Mouse (Mus musculus): Measurements from ENCODE around the gene Cbln3. TPM values are rescaled to one million over a fixed set of nuclear protein-coding genes. Genes with fewer than 3 reads are reported as not detected.

Gene Cbln3
- polyA plus RNA-seq, 1 experiment: 0.21 TPM

DNA sequence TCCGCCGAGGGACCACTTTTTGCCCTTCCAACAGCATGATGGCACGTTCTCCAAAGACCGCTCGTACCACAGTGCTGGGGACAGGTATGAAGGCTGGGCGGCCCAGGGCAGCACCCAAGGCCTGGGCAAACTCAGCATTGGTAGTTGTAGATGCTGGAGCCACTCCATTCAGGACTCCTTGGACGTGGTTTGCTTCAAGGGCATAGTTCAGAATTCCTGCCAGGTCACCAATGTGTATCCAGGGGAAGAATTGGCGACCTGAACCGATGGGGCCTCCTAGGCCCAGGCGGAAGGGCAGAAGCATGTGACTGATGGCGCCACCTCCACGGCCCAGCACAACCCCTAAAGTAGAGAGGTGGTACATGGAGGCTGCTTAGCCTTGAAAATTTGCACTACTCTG lies 13.5 kb upstream of the Cbln3 start:
- H3K27ac ChIP-seq (ENCODE audit: insufficient read depth, low read length): no peak overlapping the region
- H3K36me3 ChIP-seq (ENCODE audit: control insufficient read depth, insufficient read depth, low read length, poor library complexity, severe bottlenecking): peaks cover 16% of the 10 kb centered on the region
- no peaks in the 10 kb centered on the region for H3K9me3 ChIP-seq (replicated peaks; ENCODE audit: control insufficient read depth, insufficient read depth, low read length, poor library complexity, severe bottlenecking)
- TF ChIP-seq EP300 (IDR thresholded peaks at IDR 0.05; ENCODE audit: insufficient read depth, low read depth, low read length) (no peak), POLR2A (IDR thresholded peaks at IDR 0.05; ENCODE audit: insufficient read depth, low read length) (no peak), CTCF (IDR thresholded peaks at IDR 0.05; ENCODE audit: low read depth, low read length) (no peak)
- no peaks in the 10 kb centered on the region for H3K27me3 ChIP-seq (ENCODE audit: control insufficient read depth, insufficient read depth, low read length, poor library complexity, severe bottlenecking)
- H3K9ac ChIP-seq (ENCODE audit: low read depth, poor library complexity, severe bottlenecking): no peak overlapping the region
- no peak overlapping the region for H3K4me3 ChIP-seq (ENCODE audit: low read depth, low read length)
- H3K4me1 ChIP-seq (ENCODE audit: control insufficient read depth, insufficient read depth, low read length): peaks cover 2% of the 10 kb centered on the region

DNA sequence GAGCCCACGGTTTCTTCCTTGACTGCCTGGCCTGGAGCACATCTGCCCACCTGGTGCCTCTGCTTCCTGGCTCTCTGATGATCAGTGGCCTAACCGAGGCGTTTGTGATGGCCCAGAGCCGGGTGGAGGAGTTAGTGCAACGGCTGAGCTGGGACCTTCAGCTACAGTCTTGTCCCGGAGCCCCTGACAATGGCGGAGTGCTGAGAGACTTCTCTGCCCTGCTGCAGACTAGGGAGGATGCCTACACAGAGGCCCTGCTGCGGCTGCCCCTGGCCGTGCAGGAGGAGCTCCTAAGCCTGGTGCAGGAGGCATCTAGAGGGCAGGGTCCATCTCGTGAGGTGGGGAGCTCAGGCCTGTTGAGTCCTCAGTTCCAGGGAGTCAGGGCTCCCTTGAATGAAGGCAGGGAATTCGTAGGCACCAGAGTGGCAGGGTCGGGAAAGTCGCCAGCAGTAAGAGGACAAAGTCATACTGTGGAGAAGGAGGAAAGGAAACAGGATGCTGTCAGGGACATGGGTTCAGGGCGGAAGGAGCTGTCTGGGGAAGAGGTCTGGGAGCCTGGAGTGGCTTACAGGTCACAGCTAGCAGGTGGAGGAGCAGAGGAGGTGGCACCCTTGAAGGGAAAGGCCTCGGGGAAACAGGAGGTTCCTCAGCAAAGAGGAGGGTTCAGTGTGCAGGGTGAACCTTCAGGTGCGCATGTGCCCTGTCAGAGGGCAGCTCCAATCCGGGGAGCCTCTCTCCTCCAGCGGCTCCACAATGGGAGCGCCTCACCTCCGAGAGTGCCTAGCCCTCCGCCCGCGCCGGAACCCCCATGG lies 2.6 kb upstream of the Cbln3 start:
- peak overlapping the region; percentile 16; the same call in 1 of the 2 replicates for H3K4me3 ChIP-seq (ENCODE audit: low read depth, low read length)
- TF ChIP-seq POLR2A (IDR thresholded peaks at IDR 0.05; ENCODE audit: insufficient read depth, low read length) (no peak), CTCF (IDR thresholded peaks at IDR 0.05; ENCODE audit: low read depth, low read length) (no peak), EP300 (IDR thresholded peaks at IDR 0.05; ENCODE audit: insufficient read depth, low read depth, low read length) (no peak)
- H3K27me3 ChIP-seq (ENCODE audit: control insufficient read depth, insufficient read depth, low read length, poor library complexity, severe bottlenecking): no peaks in the 10 kb centered on the region
- no peak overlapping the region for H3K9ac ChIP-seq (ENCODE audit: low read depth, poor library complexity, severe bottlenecking)
- H3K27ac ChIP-seq (ENCODE audit: insufficient read depth, low read length): no peak overlapping the region
- peaks cover 5% of the 10 kb centered on the region for H3K36me3 ChIP-seq (ENCODE audit: control insufficient read depth, insufficient read depth, low read length, poor library complexity, severe bottlenecking)
- peaks cover 15% of the 10 kb centered on the region for H3K4me1 ChIP-seq (ENCODE audit: control insufficient read depth, insufficient read depth, low read length)
- no peaks in the 10 kb centered on the region for H3K9me3 ChIP-seq (replicated peaks; ENCODE audit: control insufficient read depth, insufficient read depth, low read length, poor library complexity, severe bottlenecking)

- peak overlapping the region; percentile 79 for H3K4me3 ChIP-seq (ENCODE audit: low read depth, low read length)
- no peak overlapping the region for H3K27ac ChIP-seq (ENCODE audit: insufficient read depth, low read length)
- peak overlapping the region; percentile 73; the same call in 1 of the 2 replicates for H3K9ac ChIP-seq (ENCODE audit: low read depth, poor library complexity, severe bottlenecking)
- peaks cover 17% of the 10 kb centered on the region for H3K4me1 ChIP-seq (ENCODE audit: control insufficient read depth, insufficient read depth, low read length)
- no peak for TF ChIP-seq EP300 (IDR thresholded peaks at IDR 0.05; ENCODE audit: insufficient read depth, low read depth, low read length)
- TF ChIP-seq CTCF (IDR thresholded peaks at IDR 0.05; ENCODE audit: low read depth, low read length): no peak
- no peak for TF ChIP-seq POLR2A (IDR thresholded peaks at IDR 0.05; ENCODE audit: insufficient read depth, low read length)
- no peaks in the 10 kb centered on the region for H3K9me3 ChIP-seq (replicated peaks; ENCODE audit: control insufficient read depth, insufficient read depth, low read length, poor library complexity, severe bottlenecking)
- no peaks in the 10 kb centered on the region for H3K27me3 ChIP-seq (ENCODE audit: control insufficient read depth, insufficient read depth, low read length, poor library complexity, severe bottlenecking)
- peaks cover 5% of the 10 kb centered on the region for H3K36me3 ChIP-seq (ENCODE audit: control insufficient read depth, insufficient read depth, low read length, poor library complexity, severe bottlenecking)
Observed at GRCm38 (mm10) chr14:55885791-55886271, 1.6 kb upstream of the Cbln3 start.

GRCm38 (mm10) chr14:55885114-55885790 lies 1.1 kb upstream of the Cbln3 start:
- peaks cover 18% of the 10 kb centered on the region for H3K4me1 ChIP-seq (ENCODE audit: control insufficient read depth, insufficient read depth, low read length)
- peaks cover 5% of the 10 kb centered on the region for H3K36me3 ChIP-seq (ENCODE audit: control insufficient read depth, insufficient read depth, low read length, poor library complexity, severe bottlenecking)
- H3K9me3 ChIP-seq (replicated peaks; ENCODE audit: control insufficient read depth, insufficient read depth, low read length, poor library complexity, severe bottlenecking): no peaks in the 10 kb centered on the region
- peak overlapping the region; percentile 34 for H3K27ac ChIP-seq (ENCODE audit: insufficient read depth, low read length)
- no peaks in the 10 kb centered on the region for H3K27me3 ChIP-seq (ENCODE audit: control insufficient read depth, insufficient read depth, low read length, poor library complexity, severe bottlenecking)
- H3K4me3 ChIP-seq (ENCODE audit: low read depth, low read length): peak overlapping the region; percentile 79
- TF ChIP-seq EP300 (IDR thresholded peaks at IDR 0.05; ENCODE audit: insufficient read depth, low read depth, low read length) (no peak), POLR2A (IDR thresholded peaks at IDR 0.05; ENCODE audit: insufficient read depth, low read length) (no peak), CTCF (IDR thresholded peaks at IDR 0.05; ENCODE audit: low read depth, low read length) (no peak)
- peak overlapping the region; percentile 73 for H3K9ac ChIP-seq (ENCODE audit: low read depth, poor library complexity, severe bottlenecking)

GRCm38 (mm10) chr14:55884713-55885113 lies 521 bp upstream of the Cbln3 start, which contains the start of gene Khnyn:
Khnyn (plus strand) TSS chr14:55884947.
- no peaks in the 10 kb centered on the region for H3K27me3 ChIP-seq (ENCODE audit: control insufficient read depth, insufficient read depth, low read length, poor library complexity, severe bottlenecking)
- H3K27ac ChIP-seq (ENCODE audit: insufficient read depth, low read length): peak within 1 kb of the TSS; percentile 34
- H3K36me3 ChIP-seq (ENCODE audit: control insufficient read depth, insufficient read depth, low read length, poor library complexity, severe bottlenecking): peaks cover 5% of the 10 kb centered on the region
- TF ChIP-seq CTCF (IDR thresholded peaks at IDR 0.05; ENCODE audit: low read depth, low read length) (no peak), EP300 (IDR thresholded peaks at IDR 0.05; ENCODE audit: insufficient read depth, low read depth, low read length) (peak; percentile 87), POLR2A (IDR thresholded peaks at IDR 0.05; ENCODE audit: insufficient read depth, low read length) (peak; percentile 17)
- peak within 1 kb of the TSS; percentile 79 for H3K4me3 ChIP-seq (ENCODE audit: low read depth, low read length)
- peak within 1 kb of the TSS; percentile 73 for H3K9ac ChIP-seq (ENCODE audit: low read depth, poor library complexity, severe bottlenecking)
- H3K4me1 ChIP-seq (ENCODE audit: control insufficient read depth, insufficient read depth, low read length): peaks cover 18% of the 10 kb centered on the region
- H3K9me3 ChIP-seq (replicated peaks; ENCODE audit: control insufficient read depth, insufficient read depth, low read length, poor library complexity, severe bottlenecking): no peaks in the 10 kb centered on the region

Measured in ES-Bruce4 (cell line).